Mouse (Mus musculus): ENCODE data around the gene Ep300.
A peak's percentile ranks its signal among the peaks of the same experiment; 100 is the strongest.

DNA sequence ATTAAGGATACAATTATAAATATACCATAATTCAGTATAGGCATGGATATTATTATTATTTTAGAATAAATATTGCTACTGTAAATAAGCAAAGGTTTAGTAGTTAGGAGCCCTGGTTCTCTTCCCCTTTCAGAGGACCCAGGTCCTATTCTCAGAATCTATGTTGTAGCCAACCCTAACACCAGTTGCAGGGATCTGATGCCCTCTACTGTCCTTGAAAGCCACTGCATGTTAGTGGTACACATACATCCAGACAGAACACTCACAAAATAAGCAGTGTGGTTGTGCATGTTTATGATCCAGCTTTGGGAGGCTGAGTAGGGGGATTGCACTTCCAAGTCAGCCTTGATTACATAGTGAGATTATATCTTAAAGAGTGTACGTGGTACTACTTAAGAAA, 21.5 kb downstream of the Ep300 start:
- TF ChIP-seq CTCF (IDR thresholded peaks at IDR 0.05; ENCODE audit: low read depth) (peak; percentile 82), EP300 (IDR thresholded peaks at IDR 0.05; ENCODE audit: low read depth) (0 out of 2 replicates have a peak, but pooled peaks have one; percentile 3)

All from liver, embryonic 14.5 days (tissue).